Mouse (Mus musculus) adrenal gland, postnatal 10 days (tissue): ENCODE measurements around the gene Hoxb3. TPM values are rescaled to one million over a fixed set of nuclear protein-coding genes. Genes with fewer than 3 reads are reported as not detected.
A peak's percentile ranks its signal among the peaks of the same experiment; 100 is the strongest.

Source experiments
- DNase-seq: peaks from one replicate; pipeline ENCODE4 v3.0.0; 2021; ENCODE audit warnings: mixed read lengths
- total RNA-seq, 2 experiments: library from RNA; stranded (reverse); gene quantifications; 2 replicates each; pipeline ENCODE4 v1.2.3; 2021

Gene Hoxb3
- total RNA-seq, 2 experiments from 2014 or later = 13.7 to 24.8 TPM

DNA sequence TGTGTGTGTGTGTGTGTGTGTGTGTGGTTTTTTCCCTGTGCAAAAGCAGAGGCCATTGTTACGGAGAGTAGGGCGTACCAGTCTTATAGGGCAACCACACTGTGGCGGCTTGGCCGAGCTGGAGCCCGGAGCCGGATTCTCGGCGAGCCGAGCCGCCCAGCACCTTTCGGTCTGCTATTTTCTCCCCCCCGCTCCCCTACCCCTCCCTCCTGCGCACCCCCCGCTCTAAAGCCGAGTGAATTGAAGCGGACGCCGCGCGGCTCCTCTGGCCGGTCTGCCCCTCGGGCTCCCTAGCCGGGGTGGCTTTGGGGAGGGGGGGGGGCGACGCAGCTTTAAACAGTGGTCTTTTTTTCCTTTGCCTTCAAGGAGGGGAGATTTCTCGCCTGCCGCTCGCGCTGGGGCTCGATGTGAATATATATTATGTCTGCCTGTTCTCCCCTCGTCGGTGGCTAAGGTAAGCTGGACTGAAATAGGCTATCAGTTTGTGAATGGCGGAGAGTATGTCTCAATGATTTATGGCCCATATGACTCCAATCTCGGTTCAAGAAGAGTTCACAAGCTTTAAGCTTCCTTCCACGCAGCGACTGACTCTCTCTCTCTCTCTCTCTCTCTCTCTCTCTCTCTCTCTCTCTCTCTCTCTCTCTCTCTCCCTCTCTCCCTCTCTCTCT lies 17.7 kb downstream of the Hoxb3 start:
- peak; percentile 66 for DNase-seq

DNA sequence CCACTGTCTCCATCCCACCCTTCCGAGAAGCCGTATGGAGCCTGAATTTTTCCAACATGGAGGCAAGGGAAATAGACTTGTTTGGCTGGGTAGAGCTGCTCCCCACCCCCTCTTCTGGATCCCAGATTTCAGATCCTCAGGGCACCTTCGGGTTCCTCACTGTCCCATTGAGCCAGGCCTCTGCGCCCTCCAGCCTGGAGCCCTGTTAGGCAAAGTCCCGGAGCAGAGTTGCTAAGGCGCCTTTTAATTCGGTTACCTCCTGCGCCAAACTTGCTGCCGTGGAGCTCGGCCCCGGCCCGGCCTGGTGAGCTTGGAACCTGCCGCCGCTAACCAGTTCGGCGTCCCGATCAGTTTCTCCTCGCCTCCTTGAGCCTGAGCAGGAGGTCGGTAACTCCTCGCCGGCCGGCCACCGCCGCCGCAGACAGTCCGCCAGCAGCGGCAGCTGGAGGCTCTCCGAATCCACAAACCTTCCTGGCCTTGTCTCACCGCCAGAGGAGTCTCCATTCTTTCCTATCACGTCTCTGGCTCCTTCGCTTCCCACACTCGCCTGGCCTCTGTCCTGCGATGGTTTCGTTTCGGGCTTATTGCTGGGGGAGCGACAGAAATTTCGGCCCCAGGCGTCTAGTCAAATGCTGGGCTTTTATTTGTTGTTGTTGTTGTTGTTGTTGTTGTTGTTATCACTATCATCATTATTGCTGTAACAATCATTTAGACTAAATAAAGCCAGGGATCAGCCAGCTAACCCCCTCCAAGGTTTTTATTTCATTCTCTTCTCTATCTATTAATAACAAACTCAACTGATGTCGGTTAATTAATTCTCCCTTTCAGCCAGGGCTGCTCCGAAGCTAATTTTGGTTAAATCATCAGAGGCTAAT lies 18.8 kb downstream of the Hoxb3 start:
- DNase-seq = peak; percentile 65

DNA sequence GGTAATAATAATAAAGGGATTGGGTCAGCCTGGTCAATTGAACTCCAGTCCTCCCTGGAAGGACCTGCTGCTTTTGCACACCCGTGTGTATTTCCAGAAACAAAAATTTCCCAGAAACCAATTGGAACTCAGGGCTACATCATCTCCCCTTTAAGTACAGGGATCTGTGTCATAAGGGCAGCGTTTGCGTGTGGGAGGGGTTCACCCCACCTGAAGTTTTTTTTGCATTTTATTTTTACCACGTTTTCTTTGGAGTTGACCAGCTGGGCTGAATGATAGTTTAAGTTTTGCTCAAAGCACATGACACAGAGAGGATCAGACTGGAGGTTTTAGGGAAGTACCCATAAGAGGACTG lies 19.4 kb downstream of the Hoxb3 start:
- DNase-seq = peak; percentile 15

DNA sequence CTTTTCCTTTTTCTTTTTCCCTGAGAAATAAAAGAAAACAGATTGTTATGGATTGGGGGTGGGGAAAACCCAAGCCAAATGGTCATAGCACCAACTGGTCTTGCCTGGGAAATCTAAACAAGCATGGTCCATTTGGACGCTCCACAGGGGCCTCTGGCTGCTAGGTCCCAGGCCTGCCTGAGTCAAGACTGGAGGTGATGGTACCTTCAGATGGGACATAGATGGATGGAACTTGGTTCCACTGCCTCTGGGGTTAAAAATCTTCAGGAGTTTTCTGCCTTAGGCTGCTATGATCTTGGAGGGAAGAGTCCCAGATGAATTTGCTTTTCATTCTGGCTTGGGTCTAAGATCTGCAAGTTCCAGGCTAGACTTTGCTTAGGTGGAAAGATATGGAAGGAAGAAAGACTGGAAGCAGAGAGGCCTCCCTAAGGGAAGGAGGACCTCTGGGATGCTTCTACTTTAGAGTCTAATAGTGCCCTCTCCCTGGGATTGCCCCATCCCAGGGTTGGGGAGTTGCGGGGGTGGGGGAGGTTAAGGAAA lies 20.1 kb downstream of the Hoxb3 start:
- DNase-seq = peak; percentile 24

DNA sequence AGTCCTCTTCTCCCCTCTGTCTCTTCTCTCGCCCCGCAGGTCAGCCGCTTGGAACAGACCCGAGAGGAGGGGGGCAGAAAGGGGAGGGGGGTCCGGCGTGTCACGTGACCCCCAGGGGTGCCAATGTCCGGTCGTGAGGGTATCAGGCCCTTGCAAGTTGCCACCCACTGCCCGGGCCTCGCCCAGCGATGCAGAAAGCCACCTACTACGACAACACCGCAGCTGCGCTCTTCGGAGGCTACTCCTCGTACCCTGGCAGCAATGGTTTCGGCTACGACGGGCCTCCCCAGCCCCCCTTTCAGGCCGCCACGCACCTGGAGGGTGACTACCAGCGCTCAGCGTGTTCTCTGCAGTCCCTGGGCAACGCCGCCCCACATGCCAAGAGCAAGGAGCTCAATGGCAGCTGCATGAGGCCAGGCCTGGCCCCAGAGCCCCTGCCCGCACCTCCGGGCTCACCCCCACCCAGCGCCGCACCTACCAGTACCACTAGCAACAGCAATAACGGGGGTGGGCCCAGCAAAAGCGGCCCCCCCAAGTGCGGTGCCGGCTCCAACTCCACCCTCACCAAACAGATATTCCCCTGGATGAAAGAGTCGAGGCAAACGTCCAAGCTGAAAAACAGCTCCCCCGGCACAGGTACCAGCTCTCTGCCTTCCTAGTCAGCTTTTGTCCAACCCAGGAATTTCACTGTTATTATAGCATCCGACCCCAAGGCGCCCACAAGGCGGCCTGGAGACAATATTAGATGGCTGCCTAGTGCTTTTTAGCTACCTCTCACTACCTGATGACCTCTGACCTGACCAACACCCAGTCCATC lies 21.1 kb downstream of the Hoxb3 start:
- DNase-seq = peak; percentile 53

DNA sequence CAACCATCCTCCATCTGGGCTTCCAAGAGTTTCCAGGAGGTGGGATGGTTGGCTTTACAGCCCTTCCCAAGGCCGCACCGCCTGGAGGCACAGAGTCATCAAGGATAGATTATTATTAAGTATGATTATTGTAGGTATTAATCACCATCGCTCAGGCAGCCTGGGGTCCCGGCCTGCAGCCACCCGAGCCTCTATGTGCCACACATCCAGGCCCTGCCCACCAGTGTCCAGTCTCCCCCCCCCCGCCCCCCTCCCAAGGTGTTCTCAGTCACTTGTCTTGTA lies 21.7 kb downstream of the Hoxb3 start:
- DNase-seq = peak; percentile 46

DNA sequence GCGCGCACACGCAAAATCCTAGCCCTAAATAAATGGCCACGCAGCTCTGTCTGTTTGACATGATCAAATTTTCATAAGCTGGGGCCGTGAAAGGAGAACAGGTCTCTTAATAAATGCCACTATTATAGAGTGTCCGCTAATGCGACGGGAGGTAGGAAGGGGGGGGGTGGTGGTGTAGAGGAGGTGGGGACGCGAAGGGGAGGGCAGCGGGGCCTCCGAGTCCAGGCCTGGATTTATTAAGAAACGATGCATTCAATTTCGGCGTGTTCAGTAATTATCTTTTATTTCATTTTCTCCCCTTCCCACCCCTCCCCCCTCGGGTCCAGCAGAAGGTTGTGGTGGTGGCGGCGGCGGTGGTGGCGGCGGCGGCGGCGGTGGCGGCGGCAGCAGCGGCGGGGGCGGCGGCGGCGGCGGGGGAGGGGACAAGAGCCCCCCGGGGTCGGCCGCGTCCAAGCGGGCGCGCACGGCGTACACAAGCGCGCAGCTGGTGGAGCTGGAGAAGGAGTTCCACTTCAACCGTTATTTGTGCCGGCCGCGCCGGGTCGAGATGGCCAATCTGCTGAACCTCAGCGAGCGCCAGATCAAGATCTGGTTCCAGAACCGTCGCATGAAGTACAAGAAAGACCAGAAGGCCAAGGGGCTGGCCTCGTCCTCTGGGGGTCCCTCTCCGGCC lies 22.2 kb downstream of the Hoxb3 start:
- DNase-seq = peak; percentile 61

DNA sequence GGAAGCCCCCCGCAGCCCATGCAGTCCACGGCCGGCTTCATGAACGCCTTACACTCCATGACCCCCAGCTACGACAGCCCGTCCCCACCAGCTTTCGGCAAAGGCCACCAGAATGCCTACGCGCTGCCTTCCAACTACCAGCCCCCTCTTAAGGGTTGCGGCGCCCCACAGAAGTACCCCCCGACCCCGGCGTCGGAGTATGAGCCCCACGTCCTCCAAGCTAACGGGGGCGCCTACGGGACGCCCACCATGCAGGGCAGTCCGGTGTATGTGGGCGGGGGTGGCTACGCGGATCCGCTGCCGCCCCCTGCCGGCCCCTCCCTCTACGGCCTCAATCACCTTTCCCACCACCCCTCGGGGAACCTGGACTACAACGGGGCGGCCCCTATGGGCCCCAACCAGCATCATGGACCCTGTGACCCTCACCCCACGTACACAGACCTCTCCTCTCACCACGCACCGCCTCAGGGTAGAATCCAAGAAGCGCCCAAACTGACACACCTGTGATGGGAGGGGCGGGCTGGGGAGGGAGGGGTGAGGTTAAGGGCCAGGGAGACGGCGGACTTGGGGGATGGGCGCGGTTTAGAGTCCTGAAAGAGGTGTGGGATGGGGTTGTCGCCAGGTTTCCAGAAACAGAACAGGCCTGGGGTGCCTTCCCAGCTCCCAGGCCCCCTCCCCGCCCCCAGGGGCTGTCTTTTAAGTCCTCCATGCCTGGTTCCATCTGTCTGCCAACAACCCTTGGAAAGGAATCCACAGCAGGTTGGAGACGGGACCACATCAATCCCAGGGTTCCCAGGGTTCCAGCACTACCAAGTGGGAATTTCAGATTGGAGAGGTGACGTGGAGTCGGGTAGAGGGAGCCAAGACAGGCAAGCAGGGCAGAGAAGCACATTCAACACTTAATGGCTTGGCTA lies 23.0 kb downstream of the Hoxb3 start:
- DNase-seq = peak; percentile 49

DNA sequence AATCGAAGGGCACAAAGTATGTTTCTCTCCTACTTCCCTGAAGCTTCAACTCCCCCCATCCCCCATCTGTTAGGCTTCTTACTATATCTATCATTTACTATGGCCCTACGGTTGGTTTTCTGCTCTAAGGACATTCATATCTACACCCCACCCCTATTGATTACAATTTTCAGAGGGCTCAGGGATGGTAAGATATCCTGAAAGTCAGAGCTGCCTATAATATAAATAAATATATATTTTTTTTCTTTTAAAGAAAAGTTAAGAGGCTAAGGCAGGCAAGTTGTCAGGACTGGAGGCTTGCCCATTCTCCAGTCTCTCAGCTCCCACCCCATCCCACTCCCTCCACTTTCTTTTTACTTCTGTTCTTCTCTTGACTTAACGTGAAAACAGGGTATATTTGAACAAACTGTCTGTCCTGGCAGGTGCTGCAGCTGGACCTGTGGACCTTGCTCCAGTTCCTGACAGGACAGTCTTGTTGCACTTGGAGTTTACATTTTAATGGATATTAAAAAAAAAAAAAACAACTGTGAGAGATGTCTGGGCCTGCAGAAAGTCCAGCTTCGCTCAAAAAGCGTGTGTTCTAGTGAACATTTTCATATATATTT lies 23.9 kb downstream of the Hoxb3 start:
- peak; percentile 12 for DNase-seq

DNA sequence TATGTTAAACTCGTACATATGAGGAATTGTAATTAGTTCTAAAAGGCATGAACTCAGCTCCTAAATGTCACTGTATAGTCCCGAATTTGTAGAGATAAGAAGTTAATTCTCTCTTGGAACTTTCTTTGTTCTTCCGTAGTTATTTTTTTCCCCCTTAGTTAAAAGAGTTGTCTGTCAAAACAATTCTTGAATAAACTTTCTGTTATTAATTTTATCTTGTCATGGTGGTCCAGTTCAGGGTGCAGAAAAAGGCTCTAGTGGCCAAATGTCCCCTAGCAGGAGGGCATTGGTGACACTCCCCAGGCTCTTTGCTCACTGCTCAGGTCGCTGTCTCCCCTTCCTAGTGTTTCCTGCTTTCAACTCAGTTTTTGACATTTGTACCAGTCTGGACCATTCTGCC lies 24.6 kb downstream of the Hoxb3 start:
- no peak for DNase-seq

DNA sequence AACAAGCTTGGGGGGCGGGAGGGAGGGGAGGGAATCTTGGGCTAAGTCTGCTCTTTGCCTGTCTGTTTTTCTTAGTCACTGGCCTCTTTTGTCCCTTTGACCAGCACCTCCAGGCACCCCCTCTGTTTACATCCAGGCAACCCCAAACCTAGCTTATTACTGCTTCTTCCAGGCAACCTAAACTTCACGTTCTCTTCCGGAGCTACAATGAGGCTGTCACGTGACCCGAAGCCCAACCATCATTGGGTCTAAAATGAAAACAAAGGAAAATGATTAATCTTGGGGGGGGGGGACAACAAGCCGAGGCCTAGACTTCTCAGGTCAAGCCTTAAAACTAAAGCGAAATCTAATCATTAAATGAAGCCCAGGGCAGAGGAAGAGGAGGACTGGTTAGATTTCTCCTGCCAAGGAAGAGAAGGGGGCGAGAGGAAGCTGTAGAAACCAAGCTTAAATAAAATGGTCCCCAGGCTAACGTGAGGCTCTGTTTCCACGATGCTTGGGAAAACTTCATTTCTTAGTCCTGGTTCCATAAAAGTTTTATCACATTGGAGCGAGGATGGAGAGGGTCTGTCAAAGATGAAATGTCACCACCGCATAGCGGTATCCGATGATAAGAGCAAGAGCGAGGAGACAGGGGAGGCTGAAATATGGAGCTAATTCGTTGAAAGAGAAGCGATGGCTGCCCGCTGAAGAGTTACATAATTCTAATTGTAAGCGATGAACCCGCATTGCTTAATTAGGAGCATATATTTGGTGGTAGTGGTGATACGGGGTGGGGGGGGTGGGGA lies 25.2 kb downstream of the Hoxb3 start:
- peak; percentile 57 for DNase-seq

DNA sequence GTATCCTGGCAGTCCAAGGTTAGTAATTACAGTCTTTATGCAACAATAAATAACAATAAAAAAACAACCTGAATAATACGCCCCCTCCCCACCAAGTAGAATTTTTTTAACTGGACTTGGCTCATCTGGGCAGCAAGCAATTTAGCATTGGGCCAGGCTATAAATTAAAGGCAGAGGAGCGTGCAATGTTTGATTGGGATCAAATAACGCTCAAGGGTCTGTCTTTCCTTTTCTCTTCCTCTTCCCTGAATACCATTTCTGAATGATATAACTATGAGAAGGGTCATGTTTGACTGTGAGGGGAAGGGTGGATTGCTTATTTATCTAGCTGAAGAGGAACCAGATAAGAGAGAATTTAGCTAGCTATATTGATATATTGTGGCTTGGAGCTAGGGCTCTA lies 25.9 kb downstream of the Hoxb3 start:
- no peak for DNase-seq

DNA sequence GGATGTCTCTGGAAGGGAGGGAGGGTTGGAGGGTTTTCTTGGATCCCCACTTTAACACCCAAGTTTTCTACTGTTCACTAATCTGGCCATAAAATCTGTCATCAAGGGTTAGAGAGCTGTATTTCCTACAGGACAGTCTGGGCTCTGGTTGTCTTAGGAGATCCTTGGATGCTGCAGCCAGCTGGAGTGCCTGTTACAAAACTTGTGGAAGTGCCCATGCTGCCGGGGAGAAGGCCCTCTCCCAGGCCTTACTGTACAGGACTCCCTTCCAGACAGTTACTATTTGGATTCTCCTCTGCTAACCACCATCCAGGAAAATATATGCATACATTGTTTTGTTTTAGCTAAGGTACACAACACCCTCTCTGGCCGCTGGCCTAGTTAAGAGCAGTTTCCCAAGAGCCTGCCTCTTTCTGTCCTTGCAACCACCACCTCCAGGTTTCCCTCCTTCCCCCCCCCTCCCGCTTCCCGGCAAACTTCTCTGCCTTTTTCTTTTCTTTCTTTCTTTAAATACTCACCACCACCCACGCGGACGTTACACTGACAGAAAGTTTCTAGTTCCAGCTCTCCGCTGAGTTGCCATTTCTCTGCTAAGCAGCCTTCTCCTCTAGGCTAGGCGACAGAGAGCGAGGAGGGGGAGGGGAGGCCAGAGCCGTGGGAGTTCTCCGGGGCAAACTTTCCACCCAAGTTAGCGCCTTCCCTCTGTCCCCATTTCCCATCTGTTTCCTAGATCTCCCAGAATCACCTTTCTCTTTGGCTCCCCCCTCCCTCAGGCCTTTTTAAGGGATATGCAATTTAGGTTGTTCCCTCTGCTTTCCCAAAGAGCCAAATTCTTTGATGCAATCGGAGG lies 26.6 kb downstream of the Hoxb3 start:
- peak; percentile 69 for DNase-seq

DNA sequence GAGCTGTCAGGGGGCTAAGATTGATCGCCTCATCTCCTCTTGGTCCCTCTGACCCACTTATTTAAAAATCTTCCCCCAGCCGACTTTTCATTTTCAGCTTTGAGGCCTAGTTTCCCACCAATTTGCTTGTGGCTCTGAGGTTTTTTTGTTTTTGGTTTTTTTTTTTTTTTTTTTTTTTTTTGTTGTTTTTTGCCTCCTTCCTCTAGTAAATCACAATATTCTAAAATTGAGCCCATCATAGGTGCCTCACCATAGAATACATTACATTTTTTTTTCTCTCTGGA lies 27.2 kb downstream of the Hoxb3 start, which contains the start of gene Hoxb2:
Gene Hoxb2, plus strand, starts transcription at position 185 of the 284 bp plus-strand sequence.
- DNase-seq = no peak

DNA sequence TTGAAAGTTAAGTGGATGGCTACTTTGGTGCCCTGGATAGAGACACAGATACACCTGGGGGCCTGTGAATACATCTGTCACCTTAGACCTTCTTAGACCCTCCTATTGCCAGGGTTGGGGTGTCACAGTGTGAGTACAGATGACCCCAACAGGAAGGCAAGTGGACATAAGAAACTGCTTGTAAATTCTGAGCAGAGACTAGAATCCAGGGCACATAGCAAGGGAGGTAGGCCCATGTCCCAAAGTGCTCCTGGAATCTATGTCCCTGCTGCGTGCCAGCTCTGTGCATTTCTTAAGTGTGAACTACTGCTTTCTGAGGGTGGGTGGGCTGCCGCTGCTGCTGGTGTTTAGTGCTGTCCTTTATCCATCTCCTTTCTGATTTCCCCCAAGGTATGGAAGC lies 27.7 kb downstream of the Hoxb3 start:
- no peak for DNase-seq

DNA sequence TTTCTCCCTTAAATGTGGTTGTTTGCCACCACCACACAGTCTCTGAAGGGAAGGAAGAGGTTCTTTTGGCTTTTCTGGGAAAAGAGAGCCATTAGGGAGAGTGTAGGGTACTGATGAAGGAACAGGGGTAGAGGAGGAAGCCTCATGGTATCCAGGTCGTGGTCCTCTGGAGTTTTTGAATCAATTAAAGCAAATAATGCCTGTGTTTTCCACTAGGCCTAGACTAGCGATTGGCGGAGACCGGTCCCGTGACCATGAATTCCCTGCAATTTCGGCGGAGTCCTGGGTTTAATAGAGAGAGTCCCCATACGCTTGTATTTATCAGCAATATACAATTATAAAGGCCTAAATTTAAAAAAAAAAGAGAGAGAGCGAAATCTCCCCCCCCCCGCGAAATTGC lies 28.2 kb downstream of the Hoxb3 start:
- peak; percentile 67 for DNase-seq

DNA sequence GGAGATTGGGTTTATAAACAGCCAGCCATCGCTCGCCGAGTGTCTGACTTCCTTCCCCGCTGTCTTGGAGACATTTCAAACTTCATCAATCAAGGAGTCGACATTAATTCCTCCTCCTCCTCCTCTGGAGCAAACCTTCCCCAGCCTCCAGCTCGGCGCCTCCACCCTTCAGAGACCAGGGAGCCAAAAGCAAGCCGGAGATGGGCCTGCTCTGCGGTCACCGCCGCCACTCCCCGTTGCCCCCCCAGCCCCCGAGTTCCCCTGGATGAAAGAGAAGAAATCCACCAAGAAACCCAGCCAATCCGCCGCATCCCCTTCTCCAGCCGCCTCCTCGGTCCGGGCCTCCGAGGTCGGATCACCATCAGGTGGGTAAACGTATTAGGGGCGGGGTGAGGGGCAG lies 28.7 kb downstream of the Hoxb3 start:
- peak; percentile 81 for DNase-seq

DNA sequence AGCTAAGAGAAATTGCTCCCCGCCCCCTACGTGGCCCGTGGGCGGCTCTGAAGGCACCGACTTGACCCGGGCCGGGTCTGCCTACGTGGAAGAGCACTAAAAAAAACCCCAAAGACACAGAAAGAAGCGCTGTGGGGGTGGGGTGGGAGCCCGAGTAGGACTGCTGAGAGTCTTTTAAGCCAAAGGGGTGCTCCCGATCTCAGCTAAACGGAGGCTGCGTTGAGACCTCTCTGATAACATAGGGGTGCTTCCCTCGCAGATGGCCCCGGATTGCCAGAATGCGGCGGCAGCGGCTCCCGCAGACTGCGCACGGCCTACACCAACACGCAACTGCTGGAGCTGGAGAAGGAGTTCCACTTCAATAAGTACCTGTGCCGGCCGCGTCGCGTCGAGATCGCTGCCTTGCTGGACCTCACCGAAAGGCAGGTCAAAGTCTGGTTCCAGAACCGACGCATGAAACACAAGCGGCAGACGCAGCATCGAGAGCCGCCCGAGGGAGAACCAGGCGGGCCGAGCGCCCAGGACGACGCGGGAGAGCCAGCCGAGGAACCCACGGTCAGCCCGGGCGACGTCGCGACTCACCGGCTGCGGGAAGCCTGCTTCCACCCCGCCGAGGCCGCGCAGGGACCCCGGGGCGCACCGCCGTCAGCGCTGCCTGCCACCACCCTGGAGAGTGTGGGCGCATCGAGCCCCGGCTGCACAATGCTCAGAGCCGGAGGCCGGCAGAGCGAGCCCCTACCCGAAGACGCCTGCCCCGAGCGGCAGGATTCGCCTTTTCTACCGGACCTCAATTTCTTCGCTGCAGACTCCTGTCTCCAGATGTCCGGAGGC lies 29.8 kb downstream of the Hoxb3 start:
- peak; percentile 76 for DNase-seq
